Mouse (Mus musculus): ENCODE data around the gene Slc4a8. TPM values are rescaled to one million over a fixed set of nuclear protein-coding genes. Genes with fewer than 3 reads are reported as not detected.

Gene Slc4a8
- total RNA-seq, 2 experiments from 2014 or later: 2.6 to 7.8 TPM

Other genes starting within 250 kb of the Slc4a8 start
- 10 to 100 TPM; 13.3 to 15.0 TPM for gene Tfcp2, start 209.7 kb upstream of the Slc4a8 start, total RNA-seq (2021)
- 10 to 100 TPM; 20.9 to 21.6 TPM for gene Pou6f1, start 161.8 kb upstream of the Slc4a8 start, total RNA-seq (2021)
- 100 to 1,000 TPM; 176 to 183 TPM for gene Dazap2, start 146.4 kb upstream of the Slc4a8 start, total RNA-seq (2021)
- 10 to 100 TPM; 20.5 to 25.8 TPM for gene Smagp, start 124.8 kb upstream of the Slc4a8 start, total RNA-seq (2021)
- gene Bin2, start 92.2 kb upstream of the Slc4a8 start, total RNA-seq (2021): 1 to 10 TPM; 1.4 to 2.2 TPM
- gene Cela1, start 73.8 kb upstream of the Slc4a8 start, total RNA-seq (2021): 1 to 10 TPM in 1 of 2 experiments, under 1 TPM in 1; 0.53 to 1.1 TPM
- 1 to 10 TPM; 1.7 TPM for gene Galnt6, start 32.4 kb upstream of the Slc4a8 start, total RNA-seq (2021)
- gene Scn8a, start 108.1 kb downstream of the Slc4a8 start, total RNA-seq (2021): under 1 TPM; 0.35 to 0.72 TPM